Mouse (Mus musculus) adrenal gland, postnatal 4 days (tissue): Measurements from ENCODE around the gene Lzts3. TPM values are rescaled to one million over a fixed set of nuclear protein-coding genes. Genes with fewer than 3 reads are reported as not detected.

Experiments
- total RNA-seq, 2 experiments: library from RNA; stranded (reverse); gene quantifications; 2 replicates each; pipeline ENCODE4 v1.2.3; 2021

Gene Lzts3
- total RNA-seq, 2 experiments from 2014 or later, result 13.5 to 22.5 TPM

Other genes starting within 250 kb of the Lzts3 start
- gene Cpxm1, start 245.2 kb downstream of the Lzts3 start, total RNA-seq, result 10 to 100 TPM; 18.1 to 22.0 TPM
- gene Gm28372, start 237.6 kb downstream of the Lzts3 start, total RNA-seq, result not detected
- gene 1700020A23Rik, start 237.5 kb downstream of the Lzts3 start, total RNA-seq, result not detected
- not detected for gene Tmem239, start 236.3 kb downstream of the Lzts3 start, total RNA-seq
- 10 to 100 TPM; 93.9 to 96.3 TPM for gene Vps16, start 218.5 kb downstream of the Lzts3 start, total RNA-seq
- 10 to 100 TPM; 15.7 to 16.8 TPM for gene Pced1a, start 218.1 kb downstream of the Lzts3 start, total RNA-seq
- gene Ptpra, start 192.5 kb downstream of the Lzts3 start, total RNA-seq, result 100 to 1,000 TPM; 128 to 133 TPM
- gene Mrps26, start 79.1 kb downstream of the Lzts3 start, total RNA-seq, result 10 to 100 TPM; 72.2 to 73.0 TPM
- gene Oxt, start 66.6 kb downstream of the Lzts3 start, total RNA-seq, result not detected
- not detected for gene Avp, start 60.2 kb downstream of the Lzts3 start, total RNA-seq
- gene Fastkd5, start 12.8 kb downstream of the Lzts3 start, total RNA-seq, result 10 to 100 TPM in 1 of 2 experiments, 1 to 10 TPM in 1; 9.6 to 10.3 TPM
- gene Ubox5, start 12.8 kb downstream of the Lzts3 start, total RNA-seq, result 10 to 100 TPM in 1 of 2 experiments, 1 to 10 TPM in 1; 9.1 to 10.3 TPM
- 100 to 1,000 TPM; 140 to 154 TPM for gene Ddrgk1, start 21.9 kb upstream of the Lzts3 start, total RNA-seq
- gene Itpa, start 24.8 kb upstream of the Lzts3 start, total RNA-seq, result 10 to 100 TPM; 34.1 to 40.9 TPM
- 1 to 10 TPM; 2.3 to 3.6 TPM for gene Slc4a11, start 54.7 kb upstream of the Lzts3 start, total RNA-seq